Mouse (Mus musculus) liver, adult 2 months (tissue): ENCODE measurements around the gene Hspa1l.

Experiments used
- CTCF ChIP-seq: fragments of 200-500 bp; IDR thresholded peaks from 2 replicates; pipeline ENCODE4 v1.5.1; 2011; ENCODE audit warnings: low read depth, low read length, control low read depth
- POLR2A ChIP-seq: fragments of 200-500 bp; IDR thresholded peaks from 2 replicates; pipeline ENCODE4 v1.6.1; 2011; ENCODE audit warnings: low read length, control low read depth; ENCODE audit not compliant: insufficient read depth; ENCODE audit errors: extremely low read depth

GRCm38 (mm10) chr17:34954831-34955230, 17.7 kb upstream of the Hspa1l start:
- TF ChIP-seq CTCF (no peak), POLR2A (no peak)
